Mouse (Mus musculus): ENCODE results near the gene Unc5cl. TPM values are rescaled to one million over a fixed set of nuclear protein-coding genes. Genes with fewer than 3 reads are reported as not detected.

Gene Unc5cl
- polyA plus RNA-seq, 1 experiment from 2014 or later = 0.69 TPM

- no peak for DNase-seq (ENCODE audit: low spot score)
- no peak overlapping the region for H3K9ac ChIP-seq (replicated peaks; ENCODE audit: low read depth)
- H3K27me3 ChIP-seq (replicated peaks; ENCODE audit: insufficient read depth, low read length) = no peaks in the 10 kb centered on the region
- ATAC-seq = no peak
- no peaks in the 10 kb centered on the region for H3K36me3 ChIP-seq (ENCODE audit: insufficient read depth, low read length)
- H3K4me3 ChIP-seq (ENCODE audit: low read depth, low read length) = no peak overlapping the region
- 89% methylated on average over 17 of the region's 17 CpGs for WGBS
- no peaks in the 10 kb centered on the region for H3K9me3 ChIP-seq (ENCODE audit: low read length)
- H3K4me2 ChIP-seq (replicated peaks; ENCODE audit: low read depth, low read length) = no peak overlapping the region
- no peak overlapping the region for H3K27ac ChIP-seq (ENCODE audit: low read length)
- TF ChIP-seq CTCF (IDR thresholded peaks at IDR 0.05) (no peak), EP300 (IDR thresholded peaks at IDR 0.05) (no peak)
- no peaks in the 10 kb centered on the region for H3K4me1 ChIP-seq (ENCODE audit: insufficient read depth, low read depth, low read length)
Measured at GRCm38 (mm10) chr17:48539326-48539725, 84.6 kb downstream of the Unc5cl start.

GRCm38 (mm10) chr17:48542733-48543132 is 88.0 kb downstream of the Unc5cl start:
- Histone ChIP-seq H3K9me3 (ENCODE audit: low read length) (no peaks in the 10 kb centered on the region), H3K27ac (ENCODE audit: low read length) (no peak overlapping the region), H3K36me3 (ENCODE audit: insufficient read depth, low read length) (no peaks in the 10 kb centered on the region), H3K27me3 (replicated peaks; ENCODE audit: insufficient read depth, low read length) (no peaks in the 10 kb centered on the region), H3K4me3 (ENCODE audit: low read depth, low read length) (no peak overlapping the region), H3K4me2 (replicated peaks; ENCODE audit: low read depth, low read length) (no peak overlapping the region), H3K9ac (replicated peaks; ENCODE audit: low read depth) (no peak overlapping the region), H3K4me1 (ENCODE audit: insufficient read depth, low read depth, low read length) (no peaks in the 10 kb centered on the region)
- 44% methylated on average over 11 of the region's 11 CpGs for WGBS
- ATAC-seq = no peak
- TF ChIP-seq EP300 (IDR thresholded peaks at IDR 0.05) (no peak), CTCF (IDR thresholded peaks at IDR 0.05) (no peak)
- no peak for DNase-seq (ENCODE audit: low spot score)

DNA sequence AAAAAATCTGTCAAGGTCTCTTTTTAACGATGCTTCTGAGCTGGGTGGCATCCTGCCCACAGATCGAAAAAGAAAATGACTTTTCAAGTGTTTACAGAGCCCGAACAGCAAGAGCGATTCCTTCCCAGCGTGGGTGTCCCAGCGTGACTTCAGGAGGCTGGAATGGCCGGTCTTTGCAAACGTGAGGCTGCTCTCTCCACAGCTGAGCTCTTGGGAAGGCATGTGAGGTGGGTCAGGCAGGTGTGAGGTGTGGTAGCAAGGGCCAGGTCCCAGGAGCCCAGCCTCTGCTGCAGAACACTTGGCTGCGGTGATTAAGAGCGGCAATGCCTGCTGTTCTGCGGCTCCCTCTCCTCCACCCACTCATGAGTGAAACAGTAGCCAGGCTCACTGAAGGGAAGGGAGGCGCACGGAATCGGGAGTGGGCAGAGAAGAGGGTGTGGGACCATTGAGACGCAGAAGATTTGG is 88.6 kb downstream of the Unc5cl start:
- H3K4me1 ChIP-seq (ENCODE audit: insufficient read depth, low read depth, low read length) = no peaks in the 10 kb centered on the region
- no peak overlapping the region; the same call in 1 of the 2 replicates for H3K9ac ChIP-seq (replicated peaks; ENCODE audit: low read depth)
- H3K36me3 ChIP-seq (ENCODE audit: insufficient read depth, low read length) = no peaks in the 10 kb centered on the region
- H3K9me3 ChIP-seq (ENCODE audit: low read length) = no peaks in the 10 kb centered on the region
- H3K4me2 ChIP-seq (replicated peaks; ENCODE audit: low read depth, low read length) = peak overlapping the region; percentile 43
- WGBS = 43% methylated on average over 15 of the region's 15 CpGs
- no peaks in the 10 kb centered on the region for H3K27me3 ChIP-seq (replicated peaks; ENCODE audit: insufficient read depth, low read length)
- no peak overlapping the region for H3K27ac ChIP-seq (ENCODE audit: low read length)
- no peak overlapping the region for H3K4me3 ChIP-seq (ENCODE audit: low read depth, low read length)
- DNase-seq (ENCODE audit: low spot score) (peak; percentile 40), ATAC-seq (peak; percentile 55)
- TF ChIP-seq CTCF (IDR thresholded peaks at IDR 0.05) = no peak
- TF ChIP-seq EP300 (IDR thresholded peaks at IDR 0.05) = no peak

DNA sequence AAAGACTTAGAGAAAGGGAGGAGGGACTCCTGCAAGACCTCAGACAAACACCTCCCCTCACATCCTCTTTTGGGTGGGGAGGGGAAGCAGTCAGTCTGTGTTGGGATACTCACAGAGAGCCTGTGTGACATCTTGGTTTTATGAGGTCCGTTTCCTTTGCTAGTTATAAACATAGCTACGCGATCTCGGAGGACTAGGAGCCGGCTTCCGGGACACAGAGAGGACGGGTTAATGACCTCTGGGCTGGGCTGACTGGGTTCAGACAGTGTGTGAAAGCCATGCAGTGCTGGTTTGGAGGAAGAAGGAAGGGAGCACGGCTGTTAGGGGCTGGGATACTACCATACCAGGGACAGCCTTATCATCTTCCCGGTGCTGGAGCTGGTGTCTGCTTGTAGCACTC is 90.0 kb downstream of the Unc5cl start:
- TF ChIP-seq EP300 (IDR thresholded peaks at IDR 0.05) (peak; percentile 39; the same call in 1 of the 2 replicates), CTCF (IDR thresholded peaks at IDR 0.05) (no peak)
- no peak overlapping the region for H3K4me3 ChIP-seq (ENCODE audit: low read depth, low read length)
- 25% methylated on average over 9 of the region's 9 CpGs for WGBS
- no peak overlapping the region for H3K27ac ChIP-seq (ENCODE audit: low read length)
- no peaks in the 10 kb centered on the region for H3K9me3 ChIP-seq (ENCODE audit: low read length)
- no peaks in the 10 kb centered on the region for H3K36me3 ChIP-seq (ENCODE audit: insufficient read depth, low read length)
- no peak overlapping the region for H3K4me2 ChIP-seq (replicated peaks; ENCODE audit: low read depth, low read length)
- no peaks in the 10 kb centered on the region for H3K27me3 ChIP-seq (replicated peaks; ENCODE audit: insufficient read depth, low read length)
- H3K4me1 ChIP-seq (ENCODE audit: insufficient read depth, low read depth, low read length) = no peaks in the 10 kb centered on the region
- H3K9ac ChIP-seq (replicated peaks; ENCODE audit: low read depth) = no peak overlapping the region
- DNase-seq (ENCODE audit: low spot score) (peak; percentile 62), ATAC-seq (peak; percentile 77)

DNA sequence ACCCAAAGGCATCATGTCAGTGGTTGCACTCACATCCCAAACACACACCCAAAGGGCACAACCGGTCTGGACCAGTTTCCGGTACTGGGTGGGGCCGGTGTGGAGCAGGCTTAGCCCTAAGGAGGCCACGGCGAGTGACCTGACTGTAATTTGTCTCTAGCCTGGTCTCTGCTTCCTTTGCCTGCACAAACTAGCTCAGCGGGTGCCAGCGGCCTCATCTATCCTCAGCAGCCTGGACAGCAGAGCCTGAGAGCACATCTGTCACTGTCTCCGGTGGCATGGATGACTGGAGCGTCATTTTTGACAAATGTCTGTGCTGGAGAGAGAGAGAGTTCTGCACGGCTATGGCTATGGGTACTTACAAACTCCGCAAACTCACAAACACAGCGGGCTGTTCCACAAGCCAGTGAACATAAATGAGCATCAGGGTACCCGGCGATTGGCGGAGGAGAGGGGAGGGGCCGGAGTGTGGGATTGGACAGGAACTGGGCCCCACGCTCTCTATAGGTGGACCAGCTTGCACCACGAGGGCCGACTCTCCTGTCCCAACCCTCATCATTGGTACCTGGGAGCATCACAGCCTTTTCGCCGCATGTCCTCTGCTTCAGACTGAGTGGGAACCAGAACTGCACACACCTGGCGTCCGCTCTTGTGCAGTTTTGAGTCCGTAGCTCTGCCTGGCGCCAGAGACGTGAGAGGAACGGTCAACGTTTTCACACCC is 90.7 kb downstream of the Unc5cl start:
- peak; percentile 72 for ATAC-seq
- no peak overlapping the region for H3K9ac ChIP-seq (replicated peaks; ENCODE audit: low read depth)
- WGBS = 47% methylated on average over 27 of the region's 28 CpGs

GRCm38 (mm10) chr17:48546036-48546435 is 91.3 kb downstream of the Unc5cl start:
- ATAC-seq (no peak), DNase-seq (ENCODE audit: low spot score) (no peak)
- Histone ChIP-seq H3K27me3 (replicated peaks; ENCODE audit: insufficient read depth, low read length) (no peaks in the 10 kb centered on the region), H3K4me2 (replicated peaks; ENCODE audit: low read depth, low read length) (no peak overlapping the region), H3K27ac (ENCODE audit: low read length) (no peak overlapping the region), H3K9me3 (ENCODE audit: low read length) (no peaks in the 10 kb centered on the region), H3K9ac (replicated peaks; ENCODE audit: low read depth) (no peak overlapping the region), H3K36me3 (ENCODE audit: insufficient read depth, low read length) (no peaks in the 10 kb centered on the region), H3K4me3 (ENCODE audit: low read depth, low read length) (no peak overlapping the region), H3K4me1 (ENCODE audit: insufficient read depth, low read depth, low read length) (no peaks in the 10 kb centered on the region)
- 89% methylated on average over 11 of the region's 11 CpGs for WGBS
- no peak for TF ChIP-seq EP300 (IDR thresholded peaks at IDR 0.05)
- no peak for TF ChIP-seq CTCF (IDR thresholded peaks at IDR 0.05)

More for the DNA sequence above, 90.7 kb downstream of the Unc5cl start:
- no peak for TF ChIP-seq CTCF (IDR thresholded peaks at IDR 0.05)
- no peak for TF ChIP-seq EP300 (IDR thresholded peaks at IDR 0.05)
- no peaks in the 10 kb centered on the region for H3K9me3 ChIP-seq (ENCODE audit: low read length)
- no peak for DNase-seq (ENCODE audit: low spot score)
- no peaks in the 10 kb centered on the region for H3K27me3 ChIP-seq (replicated peaks; ENCODE audit: insufficient read depth, low read length)
- no peaks in the 10 kb centered on the region for H3K36me3 ChIP-seq (ENCODE audit: insufficient read depth, low read length)
- no peak overlapping the region for H3K4me3 ChIP-seq (ENCODE audit: low read depth, low read length)
- no peak overlapping the region for H3K27ac ChIP-seq (ENCODE audit: low read length)
- no peaks in the 10 kb centered on the region for H3K4me1 ChIP-seq (ENCODE audit: insufficient read depth, low read depth, low read length)
- no peak overlapping the region for H3K4me2 ChIP-seq (replicated peaks; ENCODE audit: low read depth, low read length)

Measured in lung, postnatal 0 days (tissue).